Mouse (Mus musculus): Measurements from ENCODE around the gene Espn.

Gene Espn

GRCm38 (mm10) chr4:152125161-152126025 is 26.8 kb downstream of the Espn start:
- DNase-seq: peak in 1 of 2 experiments; percentile 59

GRCm38 (mm10) chr4:152124361-152124961 is 27.7 kb downstream of the Espn start:
- DNase-seq: no peak

GRCm38 (mm10) chr4:152121183-152121505 is 31.0 kb downstream of the Espn start:
- no peak for DNase-seq

- DNase-seq: peak in 1 of 2 experiments; percentile 39
Observed at GRCm38 (mm10) chr4:152120311-152121182, 31.6 kb downstream of the Espn start.

- peak; percentile 81 to 88 for DNase-seq
Observed at GRCm38 (mm10) chr4:152119396-152120292, 32.5 kb downstream of the Espn start.

GRCm38 (mm10) chr4:152117538-152117937 is 34.6 kb downstream of the Espn start:
- no peak for DNase-seq

GRCm38 (mm10) chr4:152115921-152116612 is 36.1 kb downstream of the Espn start, which contains the start of gene Tnfrsf25:
Gene Tnfrsf25 (plus strand): TSS chr4:152115934.
- DNase-seq: peak in 1 of 2 experiments; percentile 60

- DNase-seq: peak in 1 of 2 experiments; percentile 18
Observed at GRCm38 (mm10) chr4:152114080-152114479, 38.1 kb downstream of the Espn start.

GRCm38 (mm10) chr4:152112329-152112728 is 39.8 kb downstream of the Espn start:
- no peak for DNase-seq

- DNase-seq: no peak
Observed at GRCm38 (mm10) chr4:152110689-152111088, 41.5 kb downstream of the Espn start.

- no peak for DNase-seq
Observed at GRCm38 (mm10) chr4:152109509-152109908, 42.7 kb downstream of the Espn start.

GRCm38 (mm10) chr4:152108673-152109072 is 43.5 kb downstream of the Espn start:
- peak in 1 of 2 experiments; percentile 29 for DNase-seq

- DNase-seq: peak; percentile 91 to 94
Observed at GRCm38 (mm10) chr4:152107971-152108509, 44.1 kb downstream of the Espn start.

- DNase-seq: peak; percentile 86 to 92
Observed at GRCm38 (mm10) chr4:152107493-152107892, 44.7 kb downstream of the Espn start.

- peak; percentile 63 to 74 for DNase-seq
Observed at GRCm38 (mm10) chr4:152106746-152107145, 45.4 kb downstream of the Espn start.

GRCm38 (mm10) chr4:152103025-152103424 is 49.1 kb downstream of the Espn start:
- peak; percentile 92 for DNase-seq

GRCm38 (mm10) chr4:152101921-152102320 is 50.2 kb downstream of the Espn start:
- no peak for DNase-seq

GRCm38 (mm10) chr4:152101081-152101653 is 51.0 kb downstream of the Espn start:
- DNase-seq: no peak

GRCm38 (mm10) chr4:152100541-152100940 is 51.6 kb downstream of the Espn start:
- DNase-seq: no peak

GRCm38 (mm10) chr4:152097911-152098799 is 54.0 kb downstream of the Espn start:
- no peak for DNase-seq

Measured in kidney, postnatal 4 days (tissue).